Mouse (Mus musculus): ENCODE results near the gene Pmfbp1.
"Not testable (repeated sequence)": the region's sequence is repeated elsewhere in the genome, so short reads cannot be mapped to it uniquely, and the experiment has no call there.

The Pmfbp1 gene

DNA sequence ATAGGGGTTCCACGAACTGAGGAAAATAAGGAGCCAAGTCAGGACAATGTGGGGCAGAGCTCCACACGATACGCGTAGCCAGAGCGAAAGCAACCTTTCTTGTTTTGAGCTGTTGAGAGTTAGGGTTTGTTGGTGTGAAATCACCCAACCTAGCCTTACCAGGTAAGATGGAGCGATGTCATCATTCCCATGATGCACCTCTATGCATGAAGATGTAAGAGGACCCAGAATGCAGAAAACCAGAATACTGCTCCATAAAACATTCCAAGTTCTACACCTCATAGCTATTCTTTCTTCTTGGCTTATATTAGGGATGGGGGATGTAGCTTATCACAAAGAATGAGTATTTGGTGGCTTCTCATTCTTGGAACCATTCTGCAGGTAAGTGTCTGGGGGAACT lies at the start of gene Pmfbp1:
Gene Pmfbp1, plus strand, starts transcription at position 301 of the 400 bp plus-strand sequence.
- no peak for DNase-seq

DNA sequence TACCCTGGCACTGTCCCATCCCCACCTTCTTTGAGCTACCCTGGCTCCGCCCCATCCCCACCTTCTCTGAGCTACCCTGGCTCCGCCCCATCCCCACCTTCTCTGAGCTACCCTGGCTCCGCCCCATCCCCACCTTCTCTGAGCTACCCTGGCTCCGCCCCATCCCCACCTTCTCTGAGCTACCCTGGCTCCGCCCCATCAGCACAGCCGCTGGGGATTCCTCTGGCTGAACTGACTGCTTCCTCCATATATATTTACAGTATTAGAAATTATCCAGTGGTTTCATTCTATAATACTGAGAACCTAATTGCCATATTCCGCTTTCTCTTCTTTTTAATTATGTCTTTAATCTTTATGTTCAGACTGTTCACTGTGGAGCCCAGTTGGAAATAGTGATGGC lies 46.9 kb upstream of the Pmfbp1 start:
- DNase-seq, result not testable (repeated sequence)

- DNase-seq, result no peak
Observed at GRCm38 (mm10) chr8:109451000-109451399, 42.8 kb upstream of the Pmfbp1 start.

DNA sequence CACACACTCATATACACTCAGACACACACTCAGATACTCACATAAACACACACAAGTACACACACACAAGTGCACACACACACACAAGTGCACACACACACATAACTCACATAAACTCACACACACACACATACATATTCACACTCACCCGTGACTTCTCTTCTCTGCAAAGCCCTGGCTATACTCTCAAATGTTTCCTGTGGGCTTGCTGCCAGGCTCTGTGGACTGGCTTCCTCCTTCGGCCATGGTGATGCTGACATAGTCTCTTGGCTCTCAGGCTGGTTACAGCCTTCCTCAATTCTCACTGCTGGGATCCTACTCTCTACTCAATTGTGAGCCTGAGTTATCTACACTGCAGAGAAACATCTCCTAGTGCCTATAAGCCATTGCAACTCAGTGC lies 38.7 kb upstream of the Pmfbp1 start:
- no peak for DNase-seq

GRCm38 (mm10) chr8:109457387-109457786 lies 36.4 kb upstream of the Pmfbp1 start:
- DNase-seq, result no peak

GRCm38 (mm10) chr8:109458580-109458979 lies 35.2 kb upstream of the Pmfbp1 start:
- peak; percentile 25 for DNase-seq

GRCm38 (mm10) chr8:109463075-109463474 lies 30.8 kb upstream of the Pmfbp1 start:
- DNase-seq, result no peak

- DNase-seq, result no peak
Observed at GRCm38 (mm10) chr8:109463677-109464313, 30.0 kb upstream of the Pmfbp1 start.

- DNase-seq, result peak; percentile 13
Observed at GRCm38 (mm10) chr8:109464451-109464891, 29.4 kb upstream of the Pmfbp1 start.

GRCm38 (mm10) chr8:109465056-109465455 lies 28.8 kb upstream of the Pmfbp1 start:
- DNase-seq, result no peak

- DNase-seq, result no peak
Observed at GRCm38 (mm10) chr8:109465761-109466160, 28.1 kb upstream of the Pmfbp1 start.

- DNase-seq, result no peak
Observed at GRCm38 (mm10) chr8:109467516-109467915, 26.3 kb upstream of the Pmfbp1 start.

DNA sequence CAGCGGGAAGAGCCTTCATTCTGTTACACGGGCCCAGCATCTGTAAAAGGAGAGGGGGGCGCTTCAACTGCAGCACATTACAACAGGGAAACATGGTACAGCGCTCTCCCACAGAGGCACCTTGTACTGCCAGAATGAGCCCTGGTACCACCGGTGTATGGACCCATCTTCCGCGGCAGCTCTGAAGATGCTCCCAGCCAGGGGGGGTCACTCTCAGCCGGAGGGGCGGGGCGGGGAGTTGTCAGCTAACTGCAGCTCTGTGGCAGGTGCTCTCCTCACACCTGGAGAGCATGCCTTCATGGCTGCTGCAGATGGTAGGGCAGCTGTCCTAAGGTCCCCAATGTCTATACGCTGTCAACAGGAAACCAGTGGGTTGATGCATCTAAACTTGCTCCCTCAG lies 25.7 kb upstream of the Pmfbp1 start:
- no peak for DNase-seq

DNA sequence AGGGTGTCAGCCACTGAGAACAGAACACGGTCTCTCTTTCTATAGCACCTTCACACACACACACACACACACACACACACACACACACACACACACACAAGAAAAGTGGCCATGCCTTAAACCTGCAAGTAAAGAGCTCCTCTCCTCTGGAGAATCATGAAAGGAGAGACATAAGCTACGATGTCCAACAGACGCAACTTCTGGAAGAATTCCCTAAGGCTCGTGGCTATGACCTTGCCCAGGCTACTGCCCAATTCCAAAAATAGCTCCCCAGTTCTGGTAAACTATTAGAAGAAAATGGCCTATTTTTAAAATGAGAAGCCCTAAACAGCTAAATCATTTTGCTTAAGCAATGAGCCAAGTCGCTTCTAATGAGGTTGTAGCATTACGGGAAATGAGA lies 22.0 kb upstream of the Pmfbp1 start:
- DNase-seq, result no peak

DNA sequence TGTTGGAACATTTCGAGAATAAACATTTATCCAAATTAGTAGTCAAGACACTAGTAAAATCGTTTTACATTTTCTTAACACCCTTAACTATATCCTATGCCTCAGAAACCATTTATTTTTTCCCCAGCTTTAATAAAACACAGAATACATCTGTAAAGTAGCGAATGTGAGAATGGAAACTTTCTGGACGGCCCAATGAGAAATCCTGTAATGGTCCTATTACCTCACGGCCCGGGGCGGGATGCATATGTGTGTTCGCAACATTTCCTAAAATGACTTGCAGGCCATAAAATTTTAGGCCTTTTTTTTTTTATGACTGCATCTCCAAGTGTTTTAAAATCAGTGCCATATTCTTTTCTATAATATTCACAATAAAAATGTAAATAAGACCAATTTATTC lies 21.4 kb upstream of the Pmfbp1 start:
- DNase-seq, result no peak

GRCm38 (mm10) chr8:109474442-109475121 lies 19.2 kb upstream of the Pmfbp1 start:
- no peak for DNase-seq

- DNase-seq, result no peak
Observed at GRCm38 (mm10) chr8:109475436-109475835, 18.4 kb upstream of the Pmfbp1 start.

DNA sequence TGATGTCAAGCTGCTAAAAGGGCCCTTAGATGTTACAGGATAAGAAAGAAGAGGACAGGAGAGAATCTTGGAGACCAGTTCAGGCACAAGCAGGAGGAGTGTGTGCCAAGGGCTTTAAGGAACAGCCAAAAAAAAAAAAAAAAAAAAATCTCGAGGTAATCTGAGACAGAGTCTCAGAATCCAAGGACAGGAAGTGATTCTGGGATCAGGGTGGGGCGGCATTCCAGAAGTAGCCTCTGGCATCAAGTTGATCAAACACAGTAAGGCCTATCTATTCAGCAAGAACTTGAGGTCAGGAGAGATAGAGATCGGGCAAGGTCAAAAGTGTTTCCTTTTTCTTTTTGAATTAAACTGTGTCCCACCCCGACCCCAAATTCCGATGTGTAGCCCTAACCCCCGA lies 15.2 kb upstream of the Pmfbp1 start:
- no peak for DNase-seq

DNA sequence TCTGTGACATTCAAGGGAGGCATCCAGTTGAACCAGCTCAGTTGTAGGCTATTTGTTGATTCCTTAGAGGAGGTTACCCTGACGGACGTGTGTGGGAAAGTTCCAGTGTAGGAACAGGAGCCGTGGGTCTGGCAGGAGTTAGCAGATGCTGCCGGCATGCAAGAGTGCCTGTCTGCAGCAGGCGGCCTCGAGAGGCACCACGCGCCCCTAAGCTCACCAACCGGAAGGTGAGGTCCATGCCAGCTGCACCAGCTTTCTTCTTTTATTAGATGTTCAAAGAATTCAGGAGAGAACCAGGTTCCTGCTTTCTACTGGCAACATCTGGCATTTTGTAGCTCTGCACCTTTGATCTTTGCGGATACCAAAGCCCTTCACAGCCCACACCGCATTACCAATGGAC lies 9.1 kb upstream of the Pmfbp1 start:
- DNase-seq, result no peak

DNA sequence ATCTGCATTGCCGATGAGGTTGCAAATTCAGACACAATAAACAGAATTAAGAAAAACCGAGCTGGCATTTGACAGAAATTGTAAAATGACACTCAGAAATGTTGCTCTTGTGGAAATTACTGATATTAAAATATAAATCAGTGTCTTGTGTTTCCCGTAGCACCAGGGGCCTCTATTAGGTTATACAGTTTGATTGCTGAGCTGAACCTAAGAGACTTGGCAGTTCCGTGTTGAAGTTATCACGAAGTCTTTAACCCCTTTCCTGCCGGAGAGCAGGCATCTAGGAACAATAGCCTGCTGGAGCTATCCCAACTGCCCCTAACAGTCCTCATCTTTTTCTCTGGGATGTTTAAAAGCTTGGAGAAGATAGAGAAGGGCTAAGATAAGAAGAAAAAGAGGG lies 8.3 kb upstream of the Pmfbp1 start:
- no peak for DNase-seq

DNA sequence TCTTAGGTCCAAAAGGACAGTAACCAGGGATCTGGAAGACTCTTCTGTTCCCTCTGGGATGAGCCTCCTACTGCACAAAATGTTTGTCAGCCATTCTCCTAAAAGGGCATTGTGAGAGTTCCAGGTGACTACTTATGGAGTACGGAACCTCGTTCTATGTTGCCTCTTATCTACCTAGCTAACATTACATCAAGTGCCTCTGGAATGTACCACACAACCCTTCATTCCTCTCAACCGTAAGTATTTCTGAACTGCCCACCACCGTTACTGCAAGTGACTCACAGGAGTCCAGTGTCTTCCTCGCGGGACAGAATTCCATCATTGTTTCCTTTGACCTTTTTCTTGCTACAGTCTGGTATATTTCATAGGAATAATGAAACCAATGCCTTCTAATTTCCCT lies 1.0 kb upstream of the Pmfbp1 start:
- no peak for DNase-seq

- DNase-seq, result no peak
Observed at GRCm38 (mm10) chr8:109494601-109495000, 774 bp downstream of the Pmfbp1 start.

GRCm38 (mm10) chr8:109497431-109497830 lies 3.6 kb downstream of the Pmfbp1 start:
- DNase-seq, result no peak

GRCm38 (mm10) chr8:109499009-109499717 lies 5.3 kb downstream of the Pmfbp1 start:
- no peak for DNase-seq

Measured in cerebellum, adult 11 months (tissue).